Mouse (Mus musculus): ENCODE measurements at regions not wholly inside any gene's neighbourhood (a gene's known extent, or its start where the extent isn't known, plus 50 kb on each side); places are given as distances from the start of the nearest gene placed in this dataset.

- 83% methylated on average over 2 of the region's 2 CpGs for WGBS
- Histone ChIP-seq H3K9ac (replicated peaks; ENCODE audit: low read length) (no peak overlapping the region), H3K4me1 (ENCODE audit: control insufficient read depth, insufficient read depth, low read length) (no peaks in the 10 kb centered on the region), H3K9me3 (replicated peaks; ENCODE audit: control insufficient read depth, low read length) (no peaks in the 10 kb centered on the region), H3K27ac (replicated peaks; ENCODE audit: low read depth, low read length) (no peak overlapping the region), H3K4me3 (ENCODE audit: low read depth, low read length) (no peak overlapping the region), H3K4me2 (ENCODE audit: low read depth, low read length) (no peak overlapping the region), H3K27me3 (ENCODE audit: control insufficient read depth, insufficient read depth, low read length) (no peaks in the 10 kb centered on the region), H3K36me3 (replicated peaks; ENCODE audit: control insufficient read depth, insufficient read depth, low read depth, low read length) (no peaks in the 10 kb centered on the region)
- DNase-seq (ENCODE audit: low spot score), result no peak
- ATAC-seq (replicated peaks; ENCODE audit: insufficient number of reproducible peaks, low FRiP score, low TSS enrichment, low read depth), result no peak
These were observed 1344.5 kb downstream of the Gsdmc2 start for GRCm38 (mm10) chr15:62500522-62500921.

GRCm38 (mm10) chr15:62496193-62496592 lies 1348.8 kb downstream of the Gsdmc2 start:
- H3K27me3 ChIP-seq (ENCODE audit: control insufficient read depth, insufficient read depth, low read length), result no peaks in the 10 kb centered on the region
- no peaks in the 10 kb centered on the region for H3K4me1 ChIP-seq (ENCODE audit: control insufficient read depth, insufficient read depth, low read length)
- H3K9me3 ChIP-seq (replicated peaks; ENCODE audit: control insufficient read depth, low read length), result no peaks in the 10 kb centered on the region
- no peak for ATAC-seq (replicated peaks; ENCODE audit: insufficient number of reproducible peaks, low FRiP score, low TSS enrichment, low read depth)
- H3K4me3 ChIP-seq (ENCODE audit: low read depth, low read length), result no peak overlapping the region
- H3K4me2 ChIP-seq (ENCODE audit: low read depth, low read length), result no peak overlapping the region
- H3K36me3 ChIP-seq (replicated peaks; ENCODE audit: control insufficient read depth, insufficient read depth, low read depth, low read length), result no peaks in the 10 kb centered on the region
- peak; percentile 40 for DNase-seq (ENCODE audit: low spot score)
- H3K9ac ChIP-seq (replicated peaks; ENCODE audit: low read length), result no peak overlapping the region
- WGBS, result 15% methylated on average over 4 of the region's 4 CpGs
- no peak overlapping the region for H3K27ac ChIP-seq (replicated peaks; ENCODE audit: low read depth, low read length)

- ATAC-seq (replicated peaks; ENCODE audit: insufficient number of reproducible peaks, low FRiP score, low TSS enrichment, low read depth) (no peak), DNase-seq (ENCODE audit: low spot score) (peak; percentile 6)
- Histone ChIP-seq H3K4me3 (ENCODE audit: low read depth, low read length) (no peak overlapping the region), H3K36me3 (replicated peaks; ENCODE audit: control insufficient read depth, insufficient read depth, low read depth, low read length) (no peaks in the 10 kb centered on the region), H3K4me2 (ENCODE audit: low read depth, low read length) (no peak overlapping the region), H3K27ac (replicated peaks; ENCODE audit: low read depth, low read length) (no peak overlapping the region), H3K9me3 (replicated peaks; ENCODE audit: control insufficient read depth, low read length) (no peaks in the 10 kb centered on the region), H3K9ac (replicated peaks; ENCODE audit: low read length) (no peak overlapping the region), H3K4me1 (ENCODE audit: control insufficient read depth, insufficient read depth, low read length) (no peaks in the 10 kb centered on the region), H3K27me3 (ENCODE audit: control insufficient read depth, insufficient read depth, low read length) (no peaks in the 10 kb centered on the region)
- 58% methylated on average over 3 of the region's 3 CpGs for WGBS
These were observed 1352.6 kb downstream of the Gsdmc2 start for GRCm38 (mm10) chr15:62492350-62492749.

- H3K4me2 ChIP-seq (ENCODE audit: low read depth, low read length), result no peak overlapping the region
- H3K4me3 ChIP-seq (ENCODE audit: low read depth, low read length), result no peak overlapping the region
- H3K36me3 ChIP-seq (replicated peaks; ENCODE audit: control insufficient read depth, insufficient read depth, low read depth, low read length), result no peaks in the 10 kb centered on the region
- no peaks in the 10 kb centered on the region for H3K9me3 ChIP-seq (replicated peaks; ENCODE audit: control insufficient read depth, low read length)
- no peaks in the 10 kb centered on the region for H3K27me3 ChIP-seq (ENCODE audit: control insufficient read depth, insufficient read depth, low read length)
- H3K4me1 ChIP-seq (ENCODE audit: control insufficient read depth, insufficient read depth, low read length), result no peaks in the 10 kb centered on the region
- no peak overlapping the region for H3K27ac ChIP-seq (replicated peaks; ENCODE audit: low read depth, low read length)
- ATAC-seq (replicated peaks; ENCODE audit: insufficient number of reproducible peaks, low FRiP score, low TSS enrichment, low read depth) (no peak), DNase-seq (ENCODE audit: low spot score) (no peak)
- WGBS, result 76% methylated on average over 2 of the region's 2 CpGs
- H3K9ac ChIP-seq (replicated peaks; ENCODE audit: low read length), result no peak overlapping the region
These were observed 1354.4 kb downstream of the Gsdmc2 start for GRCm38 (mm10) chr15:62490548-62490947.

- 82% methylated on average over 6 of the region's 6 CpGs for WGBS
- H3K27ac ChIP-seq (replicated peaks; ENCODE audit: low read depth, low read length), result no peak overlapping the region
- no peaks in the 10 kb centered on the region for H3K27me3 ChIP-seq (ENCODE audit: control insufficient read depth, insufficient read depth, low read length)
- no peaks in the 10 kb centered on the region for H3K36me3 ChIP-seq (replicated peaks; ENCODE audit: control insufficient read depth, insufficient read depth, low read depth, low read length)
- ATAC-seq (replicated peaks; ENCODE audit: insufficient number of reproducible peaks, low FRiP score, low TSS enrichment, low read depth) (no peak), DNase-seq (ENCODE audit: low spot score) (no peak)
- H3K4me2 ChIP-seq (ENCODE audit: low read depth, low read length), result no peak overlapping the region
- no peak overlapping the region for H3K9ac ChIP-seq (replicated peaks; ENCODE audit: low read length)
- no peak overlapping the region for H3K4me3 ChIP-seq (ENCODE audit: low read depth, low read length)
- no peaks in the 10 kb centered on the region for H3K4me1 ChIP-seq (ENCODE audit: control insufficient read depth, insufficient read depth, low read length)
- no peaks in the 10 kb centered on the region for H3K9me3 ChIP-seq (replicated peaks; ENCODE audit: control insufficient read depth, low read length)
These were observed 1358.4 kb downstream of the Gsdmc2 start for GRCm38 (mm10) chr15:62486540-62486939.

GRCm38 (mm10) chr15:62484350-62484749 lies 1360.6 kb downstream of the Gsdmc2 start:
- ATAC-seq (replicated peaks; ENCODE audit: insufficient number of reproducible peaks, low FRiP score, low TSS enrichment, low read depth), result no peak
- WGBS, result 83% methylated on average over 3 of the region's 3 CpGs

DNA sequence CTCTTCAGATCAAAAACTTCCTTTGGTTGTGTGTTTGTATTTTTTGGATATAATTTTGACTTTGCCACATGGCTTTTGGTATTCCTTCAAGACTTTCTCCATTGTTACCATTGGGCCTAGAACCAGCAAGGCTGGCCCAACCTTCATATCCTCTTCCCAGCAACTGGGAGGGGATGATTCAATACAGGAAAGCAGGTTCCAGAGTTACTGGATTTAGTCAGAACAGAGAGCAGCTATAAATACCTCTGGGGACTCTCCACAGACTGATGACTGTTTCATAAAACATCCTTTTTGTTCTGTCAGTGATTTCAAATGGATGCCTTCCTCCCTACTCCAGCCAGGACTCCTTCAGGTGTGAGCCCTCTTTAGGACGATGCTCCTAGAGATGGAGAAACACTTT lies 1361.4 kb downstream of the Gsdmc2 start:
- no peak for DNase-seq (ENCODE audit: low spot score)
- H3K36me3 ChIP-seq (replicated peaks; ENCODE audit: control insufficient read depth, insufficient read depth, low read depth, low read length), result no peaks in the 10 kb centered on the region
- 93% methylated on average over 1 of the region's 1 CpGs for WGBS
- H3K9ac ChIP-seq (replicated peaks; ENCODE audit: low read length), result no peak overlapping the region
- H3K4me2 ChIP-seq (ENCODE audit: low read depth, low read length), result no peak overlapping the region
- no peak for ATAC-seq (replicated peaks; ENCODE audit: insufficient number of reproducible peaks, low FRiP score, low TSS enrichment, low read depth)
- H3K9me3 ChIP-seq (replicated peaks; ENCODE audit: control insufficient read depth, low read length), result no peaks in the 10 kb centered on the region
- no peaks in the 10 kb centered on the region for H3K27me3 ChIP-seq (ENCODE audit: control insufficient read depth, insufficient read depth, low read length)
- no peak overlapping the region for H3K27ac ChIP-seq (replicated peaks; ENCODE audit: low read depth, low read length)
- H3K4me1 ChIP-seq (ENCODE audit: control insufficient read depth, insufficient read depth, low read length), result no peaks in the 10 kb centered on the region
- H3K4me3 ChIP-seq (ENCODE audit: low read depth, low read length), result no peak overlapping the region

More at GRCm38 (mm10) chr15:62484350-62484749, 1360.6 kb downstream of the Gsdmc2 start:
- Histone ChIP-seq H3K9me3 (replicated peaks; ENCODE audit: control insufficient read depth, low read length) (no peaks in the 10 kb centered on the region), H3K27me3 (ENCODE audit: control insufficient read depth, insufficient read depth, low read length) (no peaks in the 10 kb centered on the region), H3K27ac (replicated peaks; ENCODE audit: low read depth, low read length) (no peak overlapping the region), H3K4me3 (ENCODE audit: low read depth, low read length) (no peak overlapping the region), H3K36me3 (replicated peaks; ENCODE audit: control insufficient read depth, insufficient read depth, low read depth, low read length) (no peaks in the 10 kb centered on the region), H3K4me1 (ENCODE audit: control insufficient read depth, insufficient read depth, low read length) (no peaks in the 10 kb centered on the region), H3K9ac (replicated peaks; ENCODE audit: low read length) (no peak overlapping the region), H3K4me2 (ENCODE audit: low read depth, low read length) (no peak overlapping the region)
- no peak for DNase-seq (ENCODE audit: low spot score)

- Histone ChIP-seq H3K9me3 (replicated peaks; ENCODE audit: control insufficient read depth, low read length) (no peaks in the 10 kb centered on the region), H3K4me3 (ENCODE audit: low read depth, low read length) (no peak overlapping the region), H3K27ac (replicated peaks; ENCODE audit: low read depth, low read length) (no peak overlapping the region), H3K4me1 (ENCODE audit: control insufficient read depth, insufficient read depth, low read length) (no peaks in the 10 kb centered on the region), H3K36me3 (replicated peaks; ENCODE audit: control insufficient read depth, insufficient read depth, low read depth, low read length) (no peaks in the 10 kb centered on the region), H3K9ac (replicated peaks; ENCODE audit: low read length) (no peak overlapping the region), H3K4me2 (ENCODE audit: low read depth, low read length) (no peak overlapping the region), H3K27me3 (ENCODE audit: control insufficient read depth, insufficient read depth, low read length) (no peaks in the 10 kb centered on the region)
- DNase-seq (ENCODE audit: low spot score) (no peak), ATAC-seq (replicated peaks; ENCODE audit: insufficient number of reproducible peaks, low FRiP score, low TSS enrichment, low read depth) (no peak)
- 86% methylated on average over 7 of the region's 7 CpGs for WGBS
These were observed 1362.6 kb downstream of the Gsdmc2 start for GRCm38 (mm10) chr15:62482357-62482756.

Data from embryonic facial prominence, embryonic 11.5 days (tissue).